Mouse (Mus musculus) kidney, adult 2 months (tissue): ENCODE data around the gene Egfl7.
A peak's percentile ranks its signal among the peaks of the same experiment; 100 is the strongest.

Experiments
- CTCF ChIP-seq: fragments of 200-500 bp; conservative IDR thresholded peaks from 2 replicates; pipeline ENCODE4 v1.5.1; 2011; ENCODE audit warnings: low read depth, mild to moderate bottlenecking, control low read depth, low read length, moderate library complexity, mixed read lengths; ENCODE audit not compliant: insufficient read depth, insufficient read length
- POLR2A ChIP-seq: fragments of 200-500 bp; IDR thresholded peaks from one replicate; pipeline ENCODE4 v1.6.1; 2011; ENCODE audit warnings: low read depth, low read length, control low read depth

DNA sequence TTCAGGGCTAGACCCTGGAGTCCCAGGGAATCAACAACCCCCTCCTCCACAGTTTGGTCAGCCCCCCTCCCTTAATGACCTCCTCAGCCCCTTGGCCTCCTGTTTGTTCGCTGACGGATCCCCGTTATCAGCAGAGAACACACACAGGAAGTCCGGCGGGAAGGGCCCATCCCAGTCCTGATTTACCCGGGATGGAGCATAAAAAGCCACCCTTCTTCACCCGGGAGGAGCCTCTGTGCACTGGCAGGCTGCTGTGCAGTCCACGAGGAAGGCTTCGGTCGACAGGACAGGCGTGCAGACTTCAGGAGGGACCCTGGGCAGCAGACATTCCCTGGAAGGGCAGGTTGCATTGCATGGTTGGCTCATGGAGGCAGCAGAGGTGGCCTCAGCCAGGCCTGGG, 3.8 kb downstream of the Egfl7 start:
- no peak for TF ChIP-seq CTCF
- peak; percentile 99 for TF ChIP-seq POLR2A
